Mouse (Mus musculus) ES-E14 (cell line): Measurements from ENCODE around the gene Pla2g6. TPM values are rescaled to one million over a fixed set of nuclear protein-coding genes. Genes with fewer than 3 reads are reported as not detected.

Experiments used
- DNase-seq: peaks from one replicate; pipeline ENCODE4 v3.0.0-alpha.2; 2013; ENCODE audit warnings: low read depth, low spot score
- H3K27ac ChIP-seq: 2 replicates; pipeline ENCODE4 v1.5.1; 2012; ENCODE audit warnings: low read depth, mild to moderate bottlenecking, low read length, moderate library complexity, mixed read lengths; ENCODE audit not compliant: poor library complexity, insufficient read depth, severe bottlenecking
- H3K36me3 ChIP-seq: 2 replicates; pipeline ENCODE4 v1.6.1; 2012; ENCODE audit warnings: mild to moderate bottlenecking, low read length, moderate library complexity, mixed read lengths; ENCODE audit not compliant: control insufficient read depth, poor library complexity, insufficient read depth, severe bottlenecking
- H3K4me1 ChIP-seq, 2 experiments: fragments of 150-350 bp in 1 of 2; sonication (generic) in 1 of 2; 2 replicates each; pipeline ENCODE4 v1.6.1; 2012; ENCODE audit warnings: low read length in 2 of 2, mild to moderate bottlenecking in 1 of 2, mixed read lengths in 1 of 2; ENCODE audit not compliant: control insufficient read depth in 2 of 2, insufficient read depth in 2 of 2, poor library complexity in 1 of 2
- H3K4me3 ChIP-seq, 2 experiments: fragments of 150-350 bp in 1 of 2; sonication (generic) in 1 of 2; 2 replicates each; pipeline ENCODE4 v1.5.1; 2012; ENCODE audit warnings: low read length in 2 of 2, low read depth in 1 of 2, mild to moderate bottlenecking in 1 of 2, mixed read lengths in 1 of 2; ENCODE audit not compliant: insufficient read depth in 1 of 2, poor library complexity in 1 of 2, severe bottlenecking in 1 of 2
- H3K9ac ChIP-seq: 2 replicates; pipeline ENCODE4 v1.6.1; 2012; ENCODE audit warnings: low read depth, mild to moderate bottlenecking, low read length, mixed read lengths; ENCODE audit not compliant: poor library complexity, insufficient read depth, severe bottlenecking
- H3K9me3 ChIP-seq: fragments of 150-350 bp; sonication (generic); 2 replicates; pipeline ENCODE4 v1.6.1; 2012; ENCODE audit warnings: low read depth, mild to moderate bottlenecking, low read length; ENCODE audit not compliant: control insufficient read depth, insufficient read depth
- CHD2 ChIP-seq: IDR thresholded peaks from 2 replicates; pipeline ENCODE4 v1.6.1; 2014; ENCODE audit warnings: mild to moderate bottlenecking, low read depth, low read length, inconsistent platforms
- HCFC1 ChIP-seq: IDR thresholded peaks from 2 replicates; pipeline ENCODE4 v1.6.1; 2012; ENCODE audit warnings: low read length, inconsistent platforms, borderline replicate concordance; ENCODE audit not compliant: insufficient read depth
- MAFK ChIP-seq: IDR thresholded peaks from 2 replicates; pipeline ENCODE4 v1.6.1; 2014; ENCODE audit warnings: mild to moderate bottlenecking, low read depth, low read length, inconsistent platforms; ENCODE audit not compliant: insufficient read depth
- ZC3H11A ChIP-seq: IDR thresholded peaks from 2 replicates; pipeline ENCODE4 v1.6.1; 2012; ENCODE audit warnings: low read depth, mild to moderate bottlenecking, inconsistent platforms, low read length, borderline replicate concordance
- ZNF384 ChIP-seq: IDR thresholded peaks from 2 replicates; pipeline ENCODE4 v1.6.1; 2012; ENCODE audit warnings: low read depth, low read length, inconsistent platforms
- in situ Hi-C, 2 experiments: fragments of 600-800 bp; cut with MboI; formaldehyde crosslinking; loops; one replicate each; pipeline ENCODE4 v1.15.1; 2025; ENCODE audit warnings: low sequenced_read_pairs in 2 of 2, inconsistent platforms in 1 of 2; ENCODE audit not compliant: unreplicated experiment in 2 of 2
- total RNA-seq: library from RNA; depleted of rRNA; stranded (reverse); fragments of 300-350 nt; gene quantifications from 2 replicates; pipeline ENCODE4 v1.2.3, GENCODE M21; 2012

Gene Pla2g6
- total RNA-seq, 1 experiment: 59.2 TPM

DNA sequence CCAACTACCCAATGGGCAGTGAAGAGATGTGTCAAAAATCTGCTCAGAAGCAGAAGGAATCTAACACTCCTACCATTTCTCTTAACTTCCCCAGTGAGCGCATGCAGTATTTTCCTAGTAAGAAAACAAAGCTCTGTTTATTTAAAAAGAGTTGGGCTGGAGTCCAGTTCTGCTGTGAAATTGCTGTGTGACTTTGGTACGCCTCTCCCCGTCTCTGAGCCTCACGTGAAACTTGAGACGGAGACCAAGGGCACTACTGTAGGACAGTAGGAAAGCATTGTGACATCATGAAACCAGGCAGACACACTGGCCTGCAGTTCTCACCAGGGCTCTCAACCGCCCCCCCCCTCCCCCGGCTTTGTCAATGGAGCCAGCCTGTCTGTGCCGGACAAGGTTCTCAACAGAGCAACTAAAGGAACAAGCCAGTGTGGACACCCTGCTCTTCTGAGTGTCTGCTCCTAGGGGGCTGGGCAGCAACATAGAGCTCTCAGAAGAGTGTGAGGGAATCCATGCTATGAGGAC lies 14.3 kb downstream of the Pla2g6 start:
- Histone ChIP-seq H3K36me3 (peaks cover 29% of the 10 kb centered on the region), H3K9me3 (no peaks in the 10 kb centered on the region), H3K27ac (no peak overlapping the region), H3K4me3 (no peak overlapping the region), H3K9ac (no peak overlapping the region), H3K4me1 (peaks cover 0 to 3% of the 10 kb centered on the region in 2 experiments; a peak in 1 of 4 replicates)
- DNase-seq: no peak
- TF ChIP-seq ZNF384 (no peak), ZC3H11A (no peak), MAFK (no peak)
- in situ Hi-C loops: no loop called here

GRCm38 (mm10) chr15:79307861-79308260 lies 20.3 kb downstream of the Pla2g6 start:
- TF ChIP-seq CHD2 (no peak), MAFK (no peak), HCFC1 (no peak), ZNF384 (no peak), ZC3H11A (no peak)
- in situ Hi-C loops: no loop called here

GRCm38 (mm10) chr15:79306043-79306637 lies 22.1 kb downstream of the Pla2g6 start:
- in situ Hi-C loops: no loop called here
- no peak overlapping the region; the same call in 1 of the 2 replicates for H3K9ac ChIP-seq
- no peak for TF ChIP-seq ZC3H11A
- no peak for TF ChIP-seq MAFK
- no peak for TF ChIP-seq ZNF384
- no peak for TF ChIP-seq CHD2
- TF ChIP-seq HCFC1: no peak

More at GRCm38 (mm10) chr15:79307861-79308260, 20.3 kb downstream of the Pla2g6 start:
- DNase-seq: no peak
- Histone ChIP-seq H3K27ac (no peak overlapping the region), H3K36me3 (peaks cover 30% of the 10 kb centered on the region; the same call in 1 of the 2 replicates), H3K4me1 (peaks cover 0 to 3% of the 10 kb centered on the region in 2 experiments; a peak in 1 of 4 replicates), H3K9ac (no peak overlapping the region), H3K9me3 (no peaks in the 10 kb centered on the region), H3K4me3 (no peak overlapping the region)

GRCm38 (mm10) chr15:79304832-79305231 lies 23.4 kb downstream of the Pla2g6 start:
- TF ChIP-seq HCFC1: no peak
- no peak for TF ChIP-seq ZC3H11A
- TF ChIP-seq ZNF384: no peak
- TF ChIP-seq MAFK: no peak
- TF ChIP-seq CHD2: no peak
- in situ Hi-C loops: no loop called here
- Histone ChIP-seq H3K9me3 (no peaks in the 10 kb centered on the region), H3K4me1 (peaks cover 0 to 2% of the 10 kb centered on the region in 2 experiments; a peak in 1 of 4 replicates), H3K4me3 (no peak overlapping the region), H3K9ac (no peak overlapping the region), H3K27ac (no peak overlapping the region), H3K36me3 (peaks cover 32% of the 10 kb centered on the region; the same call in 1 of the 2 replicates)
- no peak for DNase-seq

More at GRCm38 (mm10) chr15:79306043-79306637, 22.1 kb downstream of the Pla2g6 start:
- H3K27ac ChIP-seq: no peak overlapping the region
- no peaks in the 10 kb centered on the region for H3K9me3 ChIP-seq
- peaks cover 0 to 2% of the 10 kb centered on the region in 2 experiments; a peak in 1 of 4 replicates for H3K4me1 ChIP-seq
- peaks cover 33% of the 10 kb centered on the region; the same call in 1 of the 2 replicates for H3K36me3 ChIP-seq
- peak overlapping the region; percentile 2 to 57; a peak in 3 of 4 replicates for H3K4me3 ChIP-seq
- no peak for DNase-seq
